Mouse (Mus musculus): ENCODE measurements around the gene Gps2.

DNA sequence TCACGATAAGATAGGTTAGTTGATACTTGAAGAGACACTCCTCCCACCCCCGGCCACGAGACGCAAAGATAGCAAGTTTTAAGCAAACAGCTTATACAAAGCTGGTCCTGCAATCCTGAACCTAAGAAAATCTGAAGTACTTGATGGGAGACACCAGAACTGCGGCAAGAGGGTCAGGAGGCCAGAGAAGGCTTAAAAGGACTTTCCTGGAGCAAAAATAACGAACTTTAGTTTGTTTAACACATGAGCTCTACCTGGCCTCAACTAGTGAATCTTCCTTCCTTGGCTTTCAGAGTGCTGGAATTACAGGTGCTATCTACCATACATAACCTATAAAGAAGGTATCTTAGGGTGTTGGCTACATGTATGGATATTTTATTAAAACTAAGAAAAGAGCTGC, 21.0 kb downstream of the Gps2 start:
- TF ChIP-seq CTCF (IDR thresholded peaks at IDR 0.05; ENCODE audit: borderline replicate concordance, control insufficient read depth, extremely low read depth, insufficient read depth, low read length, poor library complexity) (no peak), POLR2A (IDR thresholded peaks at IDR 0.05; ENCODE audit: control insufficient read depth, extremely low read depth, insufficient read depth, low read length, poor library complexity) (no peak)

All from thymus, adult 2 months (tissue).